In the genomic region with DNA sequence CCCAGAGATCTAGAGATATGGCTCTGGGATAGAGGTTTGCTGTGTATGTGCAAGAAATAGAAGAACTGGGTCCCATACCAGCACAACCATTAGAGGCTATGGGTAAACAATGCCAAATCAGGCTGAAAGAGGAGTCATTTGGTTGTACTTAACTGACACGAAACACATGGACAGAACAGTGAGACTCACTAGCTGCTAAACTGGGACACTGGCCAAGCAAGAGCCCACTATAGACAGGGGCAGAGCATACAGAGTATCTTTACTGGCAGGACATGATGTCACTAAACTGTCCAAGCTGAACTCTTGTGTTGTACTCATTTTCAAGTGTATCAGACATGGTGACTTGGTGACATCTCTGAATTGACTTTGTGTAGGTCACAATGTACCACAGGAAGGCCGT, we compare ENCODE assay signal across 25 mouse cellular contexts.
DNase-seq lines count a peak whose midpoint lies in the region; ATAC-seq and TF ChIP-seq lines count a peak whose summit lies in the region.
"Had no signal": no experiment of that assay in that cellular context is flagged by ENCODE, and none has a peak within 500 bp of the region (broad histone marks: within the 10 kb centered on the region; RNA-seq: fewer than 3 reads in every experiment).

No protein-coding gene starts in this region.

- no peak overlapping the region for H3K9ac ChIP-seq in heart, embryonic 15.5 days
- no peak overlapping the region for H3K9ac ChIP-seq in lung, embryonic 14.5 days
- H3K9ac ChIP-seq in lung, postnatal 0 days (replicated peaks; ENCODE audit: low read depth): no peak overlapping the region
- H3K9ac ChIP-seq in hindbrain, postnatal 0 days (replicated peaks; ENCODE audit: low read length): no peak overlapping the region
- H3K9ac ChIP-seq: embryonic facial prominence, embryonic 12.5 days; embryonic facial prominence, embryonic 15.5 days; forebrain, postnatal 0 days; heart, embryonic 12.5 days; hindbrain, embryonic 14.5 days had no signal

- no peaks in the 10 kb centered on the region for H3K4me1 ChIP-seq in heart, embryonic 15.5 days (replicated peaks)
- H3K4me1 ChIP-seq in heart, embryonic 10.5 days: no peaks in the 10 kb centered on the region
- H3K4me1 ChIP-seq in lung, embryonic 14.5 days (ENCODE audit: insufficient read depth): peaks cover 13% of the 10 kb centered on the region
- H3K4me1 ChIP-seq in lung, postnatal 0 days (ENCODE audit: insufficient read depth, low read depth, low read length): no peaks in the 10 kb centered on the region; the same call in 1 of the 2 replicates
- H3K4me1 ChIP-seq in hindbrain, postnatal 0 days (ENCODE audit: insufficient read depth, low read length): no peaks in the 10 kb centered on the region
- H3K4me1 ChIP-seq: embryonic facial prominence, embryonic 12.5 days; embryonic facial prominence, embryonic 15.5 days had no signal

- H3K27ac ChIP-seq in heart, embryonic 15.5 days: no peak overlapping the region
- H3K27ac ChIP-seq in heart, embryonic 10.5 days: no peak overlapping the region
- H3K27ac ChIP-seq in lung, embryonic 14.5 days (ENCODE audit: low read depth): peak overlapping the region; percentile 39; the same call in 1 of the 2 replicates
- H3K27ac ChIP-seq in lung, postnatal 0 days (ENCODE audit: low read length): no peak overlapping the region
- no peak overlapping the region for H3K27ac ChIP-seq in hindbrain, postnatal 0 days
- H3K27ac ChIP-seq: embryonic facial prominence, embryonic 12.5 days; embryonic facial prominence, embryonic 15.5 days; gastrocnemius, adult 2 months; hindbrain, embryonic 14.5 days had no signal

- ATAC-seq in heart, embryonic 15.5 days (replicated peaks; ENCODE audit: insufficient number of reproducible peaks, insufficient read depth, low FRiP score, low read depth): peak; percentile 55; the same call in 1 of the 2 replicates
- peak; percentile 92 for ATAC-seq in lung, embryonic 14.5 days (ENCODE audit: insufficient read depth)
- peak; percentile 80 for ATAC-seq in lung, postnatal 0 days
- ATAC-seq in hindbrain, postnatal 0 days: no peak
- ATAC-seq: CD4-positive, CD25-positive, alpha-beta regulatory T cell, adult 4 months; forebrain, embryonic 14.5 days; forebrain, postnatal 0 days had no signal

- no peaks in the 10 kb centered on the region for H3K27me3 ChIP-seq in heart, embryonic 15.5 days
- H3K27me3 ChIP-seq in heart, embryonic 10.5 days (ENCODE audit: insufficient read depth, poor library complexity, severe bottlenecking): no peaks in the 10 kb centered on the region
- no peaks in the 10 kb centered on the region for H3K27me3 ChIP-seq in lung, embryonic 14.5 days (ENCODE audit: insufficient read depth, low read length)
- no peaks in the 10 kb centered on the region for H3K27me3 ChIP-seq in lung, postnatal 0 days (replicated peaks; ENCODE audit: insufficient read depth, low read length)
- no peaks in the 10 kb centered on the region for H3K27me3 ChIP-seq in hindbrain, postnatal 0 days (ENCODE audit: insufficient read depth, low read length)
- H3K27me3 ChIP-seq: embryonic facial prominence, embryonic 12.5 days; embryonic facial prominence, embryonic 15.5 days had no signal

- no peak overlapping the region for H3K4me2 ChIP-seq in heart, embryonic 15.5 days
- H3K4me2 ChIP-seq in lung, embryonic 14.5 days: no peak overlapping the region
- H3K4me2 ChIP-seq in lung, postnatal 0 days (replicated peaks; ENCODE audit: low read depth, low read length): no peak overlapping the region
- no peak overlapping the region for H3K4me2 ChIP-seq in hindbrain, postnatal 0 days (ENCODE audit: low read depth, low read length)
- H3K4me2 ChIP-seq: embryonic facial prominence, embryonic 12.5 days; embryonic facial prominence, embryonic 15.5 days; heart, embryonic 12.5 days; hindbrain, embryonic 14.5 days had no signal

- no peak for DNase-seq in heart, embryonic 10.5 days (ENCODE audit: low spot score)
- DNase-seq in lung, embryonic 14.5 days: peak; percentile 87
- DNase-seq in lung, postnatal 14 days: no peak
- peak; percentile 68 for DNase-seq in lung, postnatal 0 days (ENCODE audit: low spot score)
- DNase-seq in lung, adult 18-20 months: no peak
- no peak for DNase-seq in hindbrain, postnatal 0 days (ENCODE audit: low spot score)
- DNase-seq: adrenal gland, adult 2 months; adrenal gland, postnatal 14 days; cerebellum, adult 11 months; cerebellum, adult 2 months; cerebellum, adult 9-11 months; cerebellum, postnatal 25 days; forebrain, postnatal 0 days; gastrocnemius, adult 2 months; gastrocnemius, postnatal 14 days; heart, adult 18-20 months; heart, postnatal 10 days; heart, postnatal 4 days had no signal

- no peaks in the 10 kb centered on the region for H3K36me3 ChIP-seq in heart, embryonic 15.5 days
- no peaks in the 10 kb centered on the region for H3K36me3 ChIP-seq in heart, embryonic 10.5 days
- H3K36me3 ChIP-seq in lung, embryonic 14.5 days (ENCODE audit: insufficient read depth): no peaks in the 10 kb centered on the region
- H3K36me3 ChIP-seq in lung, postnatal 0 days (ENCODE audit: insufficient read depth, low read length): no peaks in the 10 kb centered on the region
- H3K36me3 ChIP-seq in hindbrain, postnatal 0 days (ENCODE audit: insufficient read depth, low read length): no peaks in the 10 kb centered on the region
- H3K36me3 ChIP-seq: embryonic facial prominence, embryonic 12.5 days; embryonic facial prominence, embryonic 15.5 days; heart, embryonic 12.5 days had no signal

- 44% methylated on average over 2 of the region's 2 CpGs for WGBS in heart, embryonic 15.5 days
- WGBS in heart, embryonic 10.5 days: 74% methylated on average over 2 of the region's 2 CpGs
- 50% methylated on average over 2 of the region's 2 CpGs for WGBS in lung, embryonic 14.5 days
- WGBS in lung, postnatal 0 days: 36% methylated on average over 2 of the region's 2 CpGs
- 76% methylated on average over 2 of the region's 2 CpGs for WGBS in hindbrain, postnatal 0 days

- no peaks in the 10 kb centered on the region for H3K9me3 ChIP-seq in heart, embryonic 15.5 days (replicated peaks)
- no peaks in the 10 kb centered on the region for H3K9me3 ChIP-seq in heart, embryonic 10.5 days
- H3K9me3 ChIP-seq in lung, embryonic 14.5 days (ENCODE audit: low read depth, low read length): no peaks in the 10 kb centered on the region
- H3K9me3 ChIP-seq in lung, postnatal 0 days (ENCODE audit: low read length): no peaks in the 10 kb centered on the region
- no peaks in the 10 kb centered on the region for H3K9me3 ChIP-seq in hindbrain, postnatal 0 days (ENCODE audit: low read length)
- H3K9me3 ChIP-seq: embryonic facial prominence, embryonic 12.5 days; embryonic facial prominence, embryonic 15.5 days; heart, embryonic 12.5 days had no signal

- TF ChIP-seq CTCF in lung, embryonic 14.5 days (IDR thresholded peaks at IDR 0.05; ENCODE audit: low read depth): no peak
- TF ChIP-seq CTCF in lung, postnatal 0 days (IDR thresholded peaks at IDR 0.05): no peak
- no peak for TF ChIP-seq CTCF in hindbrain, postnatal 0 days (IDR thresholded peaks at IDR 0.05; ENCODE audit: low read depth)

- no peak for TF ChIP-seq EP300 in lung, postnatal 0 days (IDR thresholded peaks at IDR 0.05)

- no peak overlapping the region for H3K4me3 ChIP-seq in heart, embryonic 15.5 days
- H3K4me3 ChIP-seq in heart, embryonic 10.5 days: no peak overlapping the region
- H3K4me3 ChIP-seq in lung, embryonic 14.5 days (ENCODE audit: low read depth, low read length): no peak overlapping the region
- H3K4me3 ChIP-seq in lung, postnatal 0 days (ENCODE audit: low read depth, low read length): no peak overlapping the region
- H3K4me3 ChIP-seq in hindbrain, postnatal 0 days (ENCODE audit: low read length): no peak overlapping the region
- H3K4me3 ChIP-seq: embryonic facial prominence, embryonic 12.5 days; embryonic facial prominence, embryonic 15.5 days; gastrocnemius, adult 2 months; heart, embryonic 12.5 days had no signal

Comparison
In these comparisons a context has a peak if more than half of its experiments do, and no peak if none do; other contexts are left out.
1. DNase-seq: peak in lung, embryonic 14.5 days (single experiment) and lung, postnatal 0 days (single experiment); none in heart, embryonic 10.5 days (single experiment), lung, postnatal 14 days (single experiment), lung, adult 18-20 months (0 of 2) and hindbrain, postnatal 0 days (single experiment).